Mouse (Mus musculus): ENCODE data around the gene Rpl36. TPM values are rescaled to one million over a fixed set of nuclear protein-coding genes. Genes with fewer than 3 reads are reported as not detected.

Gene Rpl36
- polyA plus RNA-seq, 1 experiment from 2014 or later: 1,436 TPM

GRCm38 (mm10) chr17:56587773-56588172 lies 25.4 kb upstream of the Rpl36 start:
- ATAC-seq (no peak), DNase-seq (no peak)
- no peak overlapping the region for H3K4me3 ChIP-seq (ENCODE audit: low read depth, low read length)
- TF ChIP-seq EP300 (IDR thresholded peaks at IDR 0.05; ENCODE audit: low read depth): no peak
- no peak for TF ChIP-seq CTCF (IDR thresholded peaks at IDR 0.05; ENCODE audit: low read depth)
- no peaks in the 10 kb centered on the region for H3K9me3 ChIP-seq (ENCODE audit: low read length)
- 93% methylated on average over 1 of the region's 1 CpGs for WGBS (ENCODE audit: insufficient replicate concordance)
- H3K4me1 ChIP-seq (ENCODE audit: insufficient read depth): peaks cover 23% of the 10 kb centered on the region
- no peak overlapping the region for H3K27ac ChIP-seq (ENCODE audit: low read depth)
- H3K36me3 ChIP-seq (replicated peaks; ENCODE audit: insufficient read depth, low read length): peaks cover 56% of the 10 kb centered on the region
- no peak overlapping the region for H3K4me2 ChIP-seq (ENCODE audit: low read depth, low read length)
- H3K9ac ChIP-seq (replicated peaks): peak overlapping the region; percentile 35
- no peaks in the 10 kb centered on the region for H3K27me3 ChIP-seq (ENCODE audit: insufficient read depth, low read length)

GRCm38 (mm10) chr17:56588921-56589320 lies 24.3 kb upstream of the Rpl36 start:
- Histone ChIP-seq H3K9ac (replicated peaks) (no peak overlapping the region), H3K9me3 (ENCODE audit: low read length) (no peaks in the 10 kb centered on the region), H3K4me3 (ENCODE audit: low read depth, low read length) (no peak overlapping the region), H3K27me3 (ENCODE audit: insufficient read depth, low read length) (no peaks in the 10 kb centered on the region), H3K27ac (ENCODE audit: low read depth) (no peak overlapping the region), H3K36me3 (replicated peaks; ENCODE audit: insufficient read depth, low read length) (peaks cover 65% of the 10 kb centered on the region), H3K4me1 (ENCODE audit: insufficient read depth) (peaks cover 16% of the 10 kb centered on the region), H3K4me2 (ENCODE audit: low read depth, low read length) (no peak overlapping the region)
- TF ChIP-seq CTCF (IDR thresholded peaks at IDR 0.05; ENCODE audit: low read depth) (no peak), EP300 (IDR thresholded peaks at IDR 0.05; ENCODE audit: low read depth) (no peak)
- ATAC-seq (no peak), DNase-seq (no peak)
- 92% methylated on average over 4 of the region's 4 CpGs for WGBS (ENCODE audit: insufficient replicate concordance)

DNA sequence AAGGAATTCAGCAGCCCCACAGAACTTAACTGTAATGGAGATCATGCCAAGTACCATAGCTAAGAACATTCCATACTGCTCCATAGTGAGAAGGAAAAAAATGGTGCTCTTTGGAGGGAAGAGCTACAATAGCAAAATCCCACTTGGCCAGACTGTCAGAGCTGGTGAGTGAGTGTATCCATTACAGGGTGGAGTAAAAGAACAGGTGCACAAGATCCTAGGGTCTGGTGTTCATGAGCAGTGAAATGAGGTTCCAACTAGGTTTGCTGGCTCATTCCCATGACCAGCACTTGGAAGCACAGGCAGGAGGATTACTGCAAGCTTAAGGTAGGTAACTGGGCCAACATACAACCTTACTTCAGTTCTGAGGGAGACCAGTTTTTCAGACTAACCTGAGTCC lies 20.7 kb upstream of the Rpl36 start:
- ATAC-seq: no peak

GRCm38 (mm10) chr17:56593527-56594271 lies 19.5 kb upstream of the Rpl36 start:
- Histone ChIP-seq H3K9ac (replicated peaks) (no peak overlapping the region), H3K9me3 (ENCODE audit: low read length) (no peaks in the 10 kb centered on the region), H3K4me3 (ENCODE audit: low read depth, low read length) (no peak overlapping the region), H3K27ac (ENCODE audit: low read depth) (no peak overlapping the region), H3K4me2 (ENCODE audit: low read depth, low read length) (no peak overlapping the region), H3K36me3 (replicated peaks; ENCODE audit: insufficient read depth, low read length) (peaks cover 87% of the 10 kb centered on the region), H3K27me3 (ENCODE audit: insufficient read depth, low read length) (no peaks in the 10 kb centered on the region), H3K4me1 (ENCODE audit: insufficient read depth) (no peaks in the 10 kb centered on the region)
- no peak for ATAC-seq
- 90% methylated on average over 8 of the region's 8 CpGs for WGBS (ENCODE audit: insufficient replicate concordance)
- no peak for DNase-seq
- TF ChIP-seq CTCF (IDR thresholded peaks at IDR 0.05; ENCODE audit: low read depth): no peak
- no peak for TF ChIP-seq EP300 (IDR thresholded peaks at IDR 0.05; ENCODE audit: low read depth)

More for the DNA sequence above, 20.7 kb upstream of the Rpl36 start:
- H3K27me3 ChIP-seq (ENCODE audit: insufficient read depth, low read length): no peaks in the 10 kb centered on the region
- no peaks in the 10 kb centered on the region for H3K4me1 ChIP-seq (ENCODE audit: insufficient read depth)
- TF ChIP-seq CTCF (IDR thresholded peaks at IDR 0.05; ENCODE audit: low read depth) (no peak), EP300 (IDR thresholded peaks at IDR 0.05; ENCODE audit: low read depth) (no peak)
- H3K9ac ChIP-seq (replicated peaks): no peak overlapping the region
- H3K9me3 ChIP-seq (ENCODE audit: low read length): no peaks in the 10 kb centered on the region
- H3K27ac ChIP-seq (ENCODE audit: low read depth): no peak overlapping the region
- H3K4me3 ChIP-seq (ENCODE audit: low read depth, low read length): no peak overlapping the region
- DNase-seq: no peak
- H3K4me2 ChIP-seq (ENCODE audit: low read depth, low read length): no peak overlapping the region
- peaks cover 92% of the 10 kb centered on the region for H3K36me3 ChIP-seq (replicated peaks; ENCODE audit: insufficient read depth, low read length)

GRCm38 (mm10) chr17:56603186-56604069 lies 9.8 kb upstream of the Rpl36 start:
- Histone ChIP-seq H3K4me3 (ENCODE audit: low read depth, low read length) (no peak overlapping the region), H3K9ac (replicated peaks) (no peak overlapping the region), H3K9me3 (ENCODE audit: low read length) (no peaks in the 10 kb centered on the region), H3K36me3 (replicated peaks; ENCODE audit: insufficient read depth, low read length) (peaks cover 81% of the 10 kb centered on the region), H3K27ac (ENCODE audit: low read depth) (no peak overlapping the region), H3K4me1 (ENCODE audit: insufficient read depth) (peaks cover 3% of the 10 kb centered on the region), H3K27me3 (ENCODE audit: insufficient read depth, low read length) (no peaks in the 10 kb centered on the region), H3K4me2 (ENCODE audit: low read depth, low read length) (no peak overlapping the region)
- WGBS (ENCODE audit: insufficient replicate concordance): 96% methylated on average over 28 of the region's 28 CpGs
- TF ChIP-seq EP300 (IDR thresholded peaks at IDR 0.05; ENCODE audit: low read depth) (no peak), CTCF (IDR thresholded peaks at IDR 0.05; ENCODE audit: low read depth) (no peak)
- ATAC-seq (no peak), DNase-seq (no peak)

DNA sequence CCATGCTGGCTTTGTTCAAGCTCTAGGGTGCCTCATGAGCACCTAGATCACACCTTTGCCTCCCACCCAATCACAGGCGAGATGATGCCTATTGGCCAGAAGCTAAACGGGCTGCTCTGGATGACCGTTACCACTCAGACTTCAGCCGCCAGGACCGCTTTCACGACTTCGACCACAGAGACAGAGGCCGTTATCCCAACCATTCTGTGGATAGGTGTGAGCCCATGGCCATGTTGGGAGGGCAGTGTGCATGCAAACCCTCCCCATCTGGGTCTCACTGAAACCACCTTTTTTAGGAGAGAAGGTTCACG lies 9.2 kb upstream of the Rpl36 start:
- H3K27ac ChIP-seq (ENCODE audit: low read depth): no peak overlapping the region
- peaks cover 81% of the 10 kb centered on the region for H3K36me3 ChIP-seq (replicated peaks; ENCODE audit: insufficient read depth, low read length)
- ATAC-seq: no peak
- H3K9ac ChIP-seq (replicated peaks): no peak overlapping the region
- TF ChIP-seq EP300 (IDR thresholded peaks at IDR 0.05; ENCODE audit: low read depth): no peak
- no peak for TF ChIP-seq CTCF (IDR thresholded peaks at IDR 0.05; ENCODE audit: low read depth)
- 90% methylated on average over 9 of the region's 9 CpGs for WGBS (ENCODE audit: insufficient replicate concordance)
- H3K4me2 ChIP-seq (ENCODE audit: low read depth, low read length): no peak overlapping the region
- H3K4me3 ChIP-seq (ENCODE audit: low read depth, low read length): no peak overlapping the region
- H3K9me3 ChIP-seq (ENCODE audit: low read length): no peaks in the 10 kb centered on the region
- H3K4me1 ChIP-seq (ENCODE audit: insufficient read depth): peaks cover 9% of the 10 kb centered on the region
- no peak for DNase-seq
- H3K27me3 ChIP-seq (ENCODE audit: insufficient read depth, low read length): no peaks in the 10 kb centered on the region

All from liver, postnatal 0 days (tissue).